Mouse (Mus musculus) intestine, postnatal 0 days (tissue): Measurements from ENCODE around the gene Pde1c. TPM values are rescaled to one million over a fixed set of nuclear protein-coding genes. Genes with fewer than 3 reads are reported as not detected.
A peak's percentile ranks its signal among the peaks of the same experiment; 100 is the strongest.

Experiments used
- ATAC-seq: fragments of 200-750 bp; cut with Nextera tagmentation; 2 replicates; pipeline ENCODE4 v1.8.0; 2017; ENCODE audit warnings: mild to moderate bottlenecking, moderate TSS enrichment, moderate library complexity
- H3K27ac ChIP-seq: fragments of 300-500 bp; sonication (generic); 2 replicates; pipeline ENCODE4 v1.5.1; 2014; ENCODE audit warnings: mild to moderate bottlenecking, low read depth, low read length, moderate library complexity
- H3K27me3 ChIP-seq: fragments of 300-500 bp; sonication (generic); replicated peaks from 2 replicates; pipeline ENCODE4 v1.6.1; 2014; ENCODE audit warnings: low read length, mixed read lengths; ENCODE audit not compliant: control insufficient read depth, insufficient read depth
- H3K36me3 ChIP-seq: fragments of 300-500 bp; sonication (generic); 2 replicates; pipeline ENCODE4 v1.6.1; 2014; ENCODE audit warnings: mild to moderate bottlenecking, moderate library complexity; ENCODE audit not compliant: control insufficient read depth, insufficient read depth
- H3K4me1 ChIP-seq: fragments of 300-500 bp; sonication (generic); replicated peaks from 2 replicates; pipeline ENCODE4 v1.6.1; 2014; ENCODE audit warnings: antibody characterized with exemption, low read length, mixed read lengths; ENCODE audit not compliant: control insufficient read depth, insufficient read depth
- H3K4me2 ChIP-seq: fragments of 300-500 bp; sonication (generic); replicated peaks from 2 replicates; pipeline ENCODE4 v1.6.1; 2014; ENCODE audit warnings: low read depth, mild to moderate bottlenecking, moderate library complexity
- H3K4me3 ChIP-seq: fragments of 300-500 bp; sonication (generic); 2 replicates; pipeline ENCODE4 v1.5.1; 2014; ENCODE audit warnings: low read depth, low read length
- H3K9ac ChIP-seq: fragments of 300-500 bp; sonication (generic); 2 replicates; pipeline ENCODE4 v1.6.1; 2014; ENCODE audit warnings: mild to moderate bottlenecking, low read depth, low read length
- H3K9me3 ChIP-seq: fragments of 300-500 bp; sonication (generic); 2 replicates; pipeline ENCODE4 v1.6.1; 2016; ENCODE audit warnings: mixed run types; ENCODE audit not compliant: control insufficient read depth
- CTCF ChIP-seq: sonication (generic); IDR thresholded peaks from 2 replicates; pipeline ENCODE4 v1.5.1; 2016; ENCODE audit warnings: low read depth, mild to moderate bottlenecking, control low read depth, antibody characterized with exemption, moderate library complexity
- WGBS: fragments of 180-500 bp; shearing (Covaris S2); extraction: QIAGEN DNeasy Blood & Tissue Kit; methylation state at CpG from one replicate; pipeline ENCODE4 v1.1.7; 2014; 5-methylcytosine and 5-hydroxymethylcytosine counted together
- polyA plus RNA-seq: library from polyadenylated mRNA; unstranded; fragments of >200 nt; fragmentation: Nextera tagmentation; extraction: Ambion mirVana; gene quantifications from 2 replicates; pipeline ENCODE4 v1.2.1, GENCODE M21; 2015

Pde1c gene
- polyA plus RNA-seq, 1 experiment from 2014 or later = 0.76 TPM

GRCm38 (mm10) chr6:56049104-56049503, 519.8 kb downstream of the Pde1c start:
- no peak overlapping the region for H3K9ac ChIP-seq
- no peak overlapping the region for H3K4me2 ChIP-seq
- H3K36me3 ChIP-seq = no peaks in the 10 kb centered on the region
- no peak overlapping the region for H3K27ac ChIP-seq
- no peaks in the 10 kb centered on the region for H3K27me3 ChIP-seq
- H3K4me3 ChIP-seq = no peak overlapping the region
- ATAC-seq = no peak
- no peaks in the 10 kb centered on the region for H3K9me3 ChIP-seq
- TF ChIP-seq CTCF = peak; percentile 80
- 32% methylated on average over 4 of the region's 4 CpGs for WGBS
- H3K4me1 ChIP-seq = no peaks in the 10 kb centered on the region

GRCm38 (mm10) chr6:56048580-56048979, 520.3 kb downstream of the Pde1c start:
- H3K4me1 ChIP-seq = no peaks in the 10 kb centered on the region
- H3K36me3 ChIP-seq = no peaks in the 10 kb centered on the region
- H3K9me3 ChIP-seq = no peaks in the 10 kb centered on the region
- no peak overlapping the region for H3K4me2 ChIP-seq
- H3K27ac ChIP-seq = no peak overlapping the region
- whole genome bisulfite sequencing = 70% methylated on average over 3 of the region's 3 CpGs
- no peaks in the 10 kb centered on the region for H3K27me3 ChIP-seq
- no peak for TF ChIP-seq CTCF
- no peak for ATAC-seq
- no peak overlapping the region for H3K4me3 ChIP-seq
- no peak overlapping the region for H3K9ac ChIP-seq

DNA sequence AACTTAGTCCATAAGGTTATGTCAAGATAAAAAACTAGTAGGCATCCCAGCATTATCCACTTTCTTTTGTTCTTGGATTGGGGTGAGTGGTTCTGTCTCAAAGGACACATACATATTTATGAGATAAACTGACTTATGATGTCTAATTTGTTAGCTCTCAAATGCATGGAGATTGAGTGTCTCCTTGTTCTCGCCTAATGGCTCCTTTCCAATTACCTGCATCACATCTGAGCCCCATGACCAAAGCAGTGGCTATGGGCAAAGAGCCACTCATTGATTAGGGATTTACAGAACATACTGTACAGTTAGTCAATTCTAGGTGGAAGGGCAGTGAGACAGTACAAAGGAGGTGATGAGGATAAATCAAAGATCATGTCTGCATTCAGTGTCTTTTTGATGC, 524.2 kb downstream of the Pde1c start:
- no peak overlapping the region for H3K4me2 ChIP-seq
- no peak overlapping the region for H3K4me3 ChIP-seq
- no peaks in the 10 kb centered on the region for H3K4me1 ChIP-seq
- WGBS = 88% methylated on average over 1 of the region's 1 CpGs
- no peaks in the 10 kb centered on the region for H3K27me3 ChIP-seq
- no peaks in the 10 kb centered on the region for H3K36me3 ChIP-seq
- no peak for ATAC-seq
- TF ChIP-seq CTCF = no peak
- H3K9ac ChIP-seq = no peak overlapping the region
- no peak overlapping the region for H3K27ac ChIP-seq
- no peaks in the 10 kb centered on the region for H3K9me3 ChIP-seq

GRCm38 (mm10) chr6:56044270-56044669, 524.6 kb downstream of the Pde1c start:
- Histone ChIP-seq H3K27me3 (no peaks in the 10 kb centered on the region), H3K9ac (no peak overlapping the region), H3K27ac (no peak overlapping the region), H3K4me3 (no peak overlapping the region), H3K36me3 (no peaks in the 10 kb centered on the region), H3K9me3 (no peaks in the 10 kb centered on the region), H3K4me1 (no peaks in the 10 kb centered on the region), H3K4me2 (no peak overlapping the region)
- 35% methylated on average over 5 of the region's 5 CpGs for WGBS
- no peak for ATAC-seq
- TF ChIP-seq CTCF = no peak

DNA sequence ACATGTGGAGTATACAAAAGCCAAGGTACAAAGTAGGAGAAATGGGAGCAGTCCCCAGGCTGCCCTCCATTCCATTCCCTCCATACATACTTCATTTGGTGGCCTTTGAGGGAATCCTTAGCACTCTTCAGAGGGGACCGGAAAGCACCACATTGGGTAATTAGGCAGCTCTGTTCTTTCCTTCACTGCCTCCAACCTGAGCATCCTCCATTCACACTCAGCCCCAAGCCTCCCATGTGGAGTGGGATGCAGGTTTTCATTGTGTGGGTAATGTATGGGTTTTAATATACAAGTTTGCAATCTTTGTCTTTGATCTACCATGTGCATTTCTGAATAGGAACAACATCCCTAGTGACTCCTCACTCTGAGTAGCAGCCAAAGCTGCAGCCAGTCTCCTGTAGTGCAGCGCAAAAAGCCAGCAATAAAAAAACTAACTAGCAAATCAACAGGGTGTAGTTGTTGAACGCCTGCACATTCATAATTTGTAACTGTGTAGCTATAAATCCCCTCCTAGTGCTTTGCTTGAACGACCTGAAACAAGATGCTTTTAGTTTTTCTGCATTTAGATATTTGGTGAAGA, 529.3 kb downstream of the Pde1c start:
- no peak for ATAC-seq
- H3K27ac ChIP-seq = no peak overlapping the region
- no peak overlapping the region for H3K4me2 ChIP-seq
- no peak overlapping the region for H3K4me3 ChIP-seq
- no peaks in the 10 kb centered on the region for H3K27me3 ChIP-seq
- no peaks in the 10 kb centered on the region for H3K9me3 ChIP-seq
- no peaks in the 10 kb centered on the region for H3K36me3 ChIP-seq
- WGBS = 68% methylated on average over 4 of the region's 4 CpGs
- H3K4me1 ChIP-seq = no peaks in the 10 kb centered on the region
- no peak overlapping the region for H3K9ac ChIP-seq
- TF ChIP-seq CTCF = no peak

- WGBS = 78% methylated on average over 10 of the region's 10 CpGs
- H3K9me3 ChIP-seq = no peaks in the 10 kb centered on the region
- no peaks in the 10 kb centered on the region for H3K27me3 ChIP-seq
- H3K9ac ChIP-seq = no peak overlapping the region
- no peak for TF ChIP-seq CTCF
- H3K4me1 ChIP-seq = no peaks in the 10 kb centered on the region
- H3K36me3 ChIP-seq = no peaks in the 10 kb centered on the region
- H3K27ac ChIP-seq = no peak overlapping the region
- no peak overlapping the region for H3K4me3 ChIP-seq
- no peak overlapping the region for H3K4me2 ChIP-seq
- ATAC-seq = no peak
Observed at GRCm38 (mm10) chr6:56035054-56035453, 533.8 kb downstream of the Pde1c start.

- Histone ChIP-seq H3K9me3 (no peaks in the 10 kb centered on the region), H3K27ac (no peak overlapping the region), H3K4me2 (no peak overlapping the region), H3K27me3 (no peaks in the 10 kb centered on the region), H3K4me1 (no peaks in the 10 kb centered on the region), H3K36me3 (no peaks in the 10 kb centered on the region), H3K9ac (no peak overlapping the region), H3K4me3 (no peak overlapping the region)
- 76% methylated on average over 2 of the region's 2 CpGs for WGBS
- no peak for ATAC-seq
- no peak for TF ChIP-seq CTCF
Observed at GRCm38 (mm10) chr6:56032231-56032630, 536.7 kb downstream of the Pde1c start.
